Mouse (Mus musculus) skeletal muscle tissue, adult 2 months (tissue): ENCODE results near the gene Anapc16.

Experiments used
- DNase-seq: peaks from one replicate; pipeline ENCODE4 v3.0.0-alpha.2; 2012; ENCODE audit warnings: low read depth, low spot score

Anapc16 gene

DNA sequence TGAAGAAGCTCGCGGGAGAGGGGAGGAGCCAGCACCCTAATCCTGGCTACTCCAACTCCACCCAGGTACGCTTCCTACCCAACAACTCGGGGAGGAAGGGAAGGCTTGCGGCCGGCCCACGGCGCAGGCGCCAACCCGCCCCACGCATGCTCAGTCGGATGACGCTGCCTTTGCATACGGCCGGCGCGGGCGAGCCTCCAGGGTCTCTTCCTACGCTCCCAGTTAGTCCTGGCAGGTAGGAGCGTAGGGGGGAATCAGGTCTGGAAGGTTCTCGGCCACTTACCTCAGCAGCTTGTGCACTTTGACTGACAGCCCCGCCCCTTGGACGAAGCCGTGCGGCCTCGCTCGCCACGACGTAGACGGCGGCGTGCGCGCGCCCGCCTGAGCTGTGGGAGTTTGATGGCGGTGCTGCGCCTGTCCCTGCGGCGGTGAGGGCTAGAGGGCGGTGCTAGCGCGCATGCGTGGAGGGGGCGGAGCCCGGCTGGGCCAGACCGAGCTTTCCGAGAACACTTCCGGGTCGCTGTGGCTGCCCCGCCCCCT, at the start of gene Anapc16, which contains the start of gene Ascc1:
Gene Anapc16 (minus strand): TSS at position 463 of the 540 bp plus-strand sequence.
Gene Ascc1 (plus strand): TSS at position 133 of the 540 bp plus-strand sequence.
- peak; percentile 98 for DNase-seq

- DNase-seq = no peak
Measured at GRCm38 (mm10) chr10:60050581-60050980, 47.6 kb upstream of the Anapc16 start.

GRCm38 (mm10) chr10:60046696-60047095, 43.8 kb upstream of the Anapc16 start:
- no peak for DNase-seq

- no peak for DNase-seq
Measured at GRCm38 (mm10) chr10:60042350-60042922, 39.5 kb upstream of the Anapc16 start.

DNA sequence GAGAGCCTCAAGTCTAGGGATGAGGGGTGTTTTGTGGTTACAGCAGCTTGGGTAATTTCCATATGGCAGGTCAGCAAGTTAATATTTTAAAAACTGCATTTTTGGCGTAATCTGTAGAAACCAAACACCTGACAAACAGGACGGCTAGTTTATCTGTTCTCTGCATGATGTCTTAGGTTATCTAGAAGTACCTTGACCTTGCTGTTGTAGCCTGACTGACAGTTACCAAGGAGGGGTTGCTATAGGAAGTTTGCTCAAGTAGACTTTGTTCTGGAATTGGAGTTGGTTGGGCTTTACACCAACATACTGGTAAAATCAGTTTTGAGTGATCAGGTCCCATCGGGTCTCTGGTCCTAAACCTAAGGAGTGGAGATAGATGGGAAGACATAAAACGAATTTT, 32.8 kb upstream of the Anapc16 start:
- DNase-seq = no peak

DNA sequence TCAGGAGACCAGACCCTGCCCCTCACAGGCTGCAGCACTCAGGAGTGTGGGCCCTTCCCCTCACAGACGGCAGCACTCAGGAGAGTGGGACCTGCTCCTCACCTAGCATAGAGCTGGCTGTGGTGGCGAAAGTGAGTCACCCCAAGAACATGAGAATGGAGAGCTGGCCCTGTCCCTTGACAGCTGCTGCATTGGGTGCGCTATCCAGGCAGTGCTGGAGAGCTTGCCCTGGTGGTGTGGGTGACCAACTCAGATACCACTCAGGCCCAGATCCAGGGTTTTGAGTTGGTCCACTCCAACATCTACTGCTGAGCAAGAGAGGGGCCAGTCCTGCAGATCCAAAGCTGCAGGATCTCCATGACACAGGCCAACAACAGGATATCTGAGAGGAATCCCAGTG, 31.7 kb upstream of the Anapc16 start:
- DNase-seq = peak; percentile 21

DNA sequence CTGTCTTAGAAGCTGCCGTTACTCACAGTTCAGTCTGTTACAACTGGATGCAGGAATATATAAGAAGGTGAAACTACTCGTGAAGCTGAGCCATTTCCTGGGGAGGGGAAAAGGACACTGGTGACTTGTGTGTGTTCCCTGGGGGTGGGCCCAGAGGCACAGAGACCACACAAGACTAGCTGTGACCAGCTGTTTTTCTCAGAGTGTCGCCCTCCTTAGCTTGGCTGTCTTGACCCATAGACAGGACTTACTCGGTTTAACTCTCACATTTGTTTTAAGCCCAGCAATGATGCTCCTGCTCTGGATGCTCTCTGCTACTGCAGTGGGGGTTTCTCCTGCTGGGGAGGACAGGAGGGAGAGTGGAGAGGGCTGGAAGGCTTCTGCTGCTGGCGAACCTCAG, 30.1 kb upstream of the Anapc16 start:
- DNase-seq = no peak

DNA sequence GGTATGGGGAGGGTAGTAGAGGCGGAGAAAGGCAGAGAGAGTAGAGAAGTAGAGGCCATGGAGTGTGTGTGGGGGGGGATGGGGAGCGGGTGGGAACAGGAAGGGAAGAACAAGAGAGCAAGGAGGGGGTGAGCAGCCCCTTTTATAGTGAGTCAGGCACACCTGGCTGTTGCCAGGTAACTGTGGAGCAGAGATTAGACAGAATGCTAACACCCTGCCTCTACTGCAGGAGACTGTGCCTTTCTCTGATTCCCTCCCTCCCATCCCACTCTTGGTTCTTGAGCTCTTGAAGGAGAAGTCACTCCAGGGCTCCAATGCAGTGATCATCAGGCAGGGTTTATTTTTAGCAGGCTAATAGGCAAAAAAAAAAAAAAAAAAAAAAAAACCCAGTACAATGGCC, 29.7 kb upstream of the Anapc16 start:
- DNase-seq = no peak

GRCm38 (mm10) chr10:60031985-60032384, 29.1 kb upstream of the Anapc16 start:
- DNase-seq = no peak

DNA sequence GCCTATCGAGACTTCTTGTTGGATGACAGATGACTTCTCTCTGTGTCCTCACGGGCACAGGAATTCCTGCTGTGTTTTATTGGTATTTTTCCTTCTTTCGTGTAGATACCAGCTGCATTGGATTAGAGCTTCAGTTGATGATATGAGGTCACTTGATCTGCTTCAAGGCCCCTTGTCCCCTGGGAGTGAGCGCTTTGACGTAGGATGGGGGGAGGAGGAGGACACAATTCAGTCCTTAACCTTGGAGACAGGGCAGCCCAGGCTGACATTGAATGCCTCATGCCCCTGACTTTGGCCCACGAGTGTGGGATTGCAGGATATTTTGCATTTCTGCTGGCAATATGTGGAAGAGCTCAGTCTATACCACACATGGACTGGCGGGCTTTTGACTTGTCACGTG, 28.6 kb upstream of the Anapc16 start:
- peak; percentile 7 for DNase-seq

- DNase-seq = no peak
Measured at GRCm38 (mm10) chr10:60029387-60029786, 26.5 kb upstream of the Anapc16 start.

DNA sequence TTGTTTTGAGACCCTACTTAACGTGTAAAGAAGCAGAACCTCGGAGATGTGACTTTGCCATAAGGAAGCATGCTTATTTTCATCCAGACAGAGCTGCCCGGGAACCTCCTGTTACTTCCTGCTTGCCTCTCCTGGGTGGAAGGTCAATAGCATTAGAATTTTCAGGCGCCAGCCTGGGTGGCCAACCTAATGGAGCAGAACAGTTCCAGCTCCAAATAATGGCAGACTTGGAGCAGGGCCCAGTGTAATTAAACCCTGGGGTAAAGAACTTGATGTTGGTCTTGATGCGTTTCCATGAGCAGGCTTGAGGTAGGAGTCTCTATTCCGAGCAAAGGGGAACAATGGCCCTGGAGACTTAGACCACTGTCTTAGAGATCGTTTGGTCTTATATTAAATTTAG, 26.0 kb upstream of the Anapc16 start:
- no peak for DNase-seq

- DNase-seq = no peak
Measured at GRCm38 (mm10) chr10:60028181-60028580, 25.2 kb upstream of the Anapc16 start.

GRCm38 (mm10) chr10:60027619-60028084, 24.7 kb upstream of the Anapc16 start:
- no peak for DNase-seq

- no peak for DNase-seq
Measured at GRCm38 (mm10) chr10:60026759-60027395, 23.9 kb upstream of the Anapc16 start.

DNA sequence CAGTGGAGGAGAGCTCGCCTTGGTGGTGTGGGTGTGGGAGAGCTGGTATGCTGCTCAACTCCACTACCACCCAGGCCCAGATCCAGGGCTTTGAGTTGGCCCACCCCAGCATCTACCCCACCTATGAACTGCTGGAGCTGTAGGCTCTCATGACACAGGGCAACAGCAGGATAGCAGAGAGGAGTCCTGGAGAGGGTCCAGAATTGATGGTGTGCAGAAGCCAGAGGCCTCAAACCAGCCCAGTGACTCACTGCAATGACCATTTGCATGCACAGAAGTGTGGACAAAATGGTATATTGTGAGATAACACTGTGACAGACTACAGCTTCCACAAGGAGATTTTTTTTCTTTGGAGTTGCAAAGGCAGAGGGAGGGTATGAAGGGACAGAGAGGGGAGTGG, 20.8 kb upstream of the Anapc16 start:
- no peak for DNase-seq

- no peak for DNase-seq
Measured at GRCm38 (mm10) chr10:60019299-60019698, 16.4 kb upstream of the Anapc16 start.

- no peak for DNase-seq
Measured at GRCm38 (mm10) chr10:60016223-60016622, 13.3 kb upstream of the Anapc16 start.

GRCm38 (mm10) chr10:60009115-60009514, 6.2 kb upstream of the Anapc16 start:
- no peak for DNase-seq

DNA sequence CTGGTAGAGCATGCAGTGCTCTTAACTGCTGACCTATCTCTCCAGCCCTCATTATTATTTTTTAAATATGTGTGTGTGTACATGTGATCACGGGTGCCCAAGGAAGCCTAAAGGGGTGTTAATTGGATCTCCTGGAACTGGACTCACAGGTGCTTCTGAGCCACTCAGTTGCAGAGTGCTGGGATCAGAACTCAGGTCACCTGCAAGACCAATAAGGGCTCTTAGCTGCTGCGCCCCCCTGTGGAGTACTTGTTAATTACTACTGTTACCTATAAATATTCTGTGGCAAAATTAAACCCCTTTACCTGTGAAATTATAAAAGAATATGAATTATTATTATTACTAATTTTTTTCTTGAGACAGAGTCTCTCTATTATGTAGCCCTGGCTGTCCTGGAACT, 2.3 kb upstream of the Anapc16 start:
- no peak for DNase-seq

DNA sequence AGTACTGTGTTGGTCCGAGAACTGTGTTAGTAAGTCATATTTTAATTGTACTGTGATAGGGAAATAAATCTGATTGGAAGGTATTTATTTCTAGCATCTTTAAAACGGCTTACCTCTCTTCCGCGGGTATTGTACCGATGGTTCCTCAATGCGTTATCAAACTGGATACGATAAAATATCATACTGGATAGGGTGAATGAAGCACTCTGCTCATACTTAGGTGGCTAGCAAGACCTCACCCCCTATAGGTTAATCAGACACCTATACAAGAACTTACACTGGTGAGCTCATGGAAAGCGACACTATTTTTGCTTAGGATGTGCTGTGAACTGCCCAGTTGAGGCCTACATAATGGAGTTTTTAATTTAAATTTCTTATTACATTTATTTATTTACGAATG, 912 bp upstream of the Anapc16 start:
- no peak for DNase-seq

DNA sequence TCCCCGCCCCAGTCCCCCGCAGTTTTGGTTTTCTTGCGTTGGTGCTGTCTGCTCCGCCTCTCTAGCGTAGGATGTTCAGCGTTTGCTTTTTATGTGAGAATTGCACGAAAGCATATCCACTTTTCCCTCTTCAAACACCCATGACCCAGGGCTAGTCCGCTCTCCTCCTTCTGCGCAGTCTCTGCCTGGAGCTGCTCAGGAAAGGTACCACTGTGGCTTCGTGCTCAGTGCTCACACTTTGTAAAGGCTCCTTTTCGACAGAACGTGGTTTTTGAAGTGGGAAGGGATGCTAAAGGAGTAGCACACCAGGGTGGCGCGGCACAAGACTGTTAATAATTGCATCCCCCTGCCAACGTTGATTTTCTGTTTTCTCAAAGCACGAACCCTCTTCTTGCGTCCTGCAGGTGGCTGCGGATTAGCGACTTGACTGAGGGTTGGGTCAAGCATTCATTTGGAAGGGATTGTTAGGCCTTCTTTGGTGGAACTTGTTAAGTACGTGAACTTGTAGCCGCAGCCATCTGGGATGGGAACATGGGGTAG, 348 bp upstream of the Anapc16 start:
- no peak for DNase-seq

DNA sequence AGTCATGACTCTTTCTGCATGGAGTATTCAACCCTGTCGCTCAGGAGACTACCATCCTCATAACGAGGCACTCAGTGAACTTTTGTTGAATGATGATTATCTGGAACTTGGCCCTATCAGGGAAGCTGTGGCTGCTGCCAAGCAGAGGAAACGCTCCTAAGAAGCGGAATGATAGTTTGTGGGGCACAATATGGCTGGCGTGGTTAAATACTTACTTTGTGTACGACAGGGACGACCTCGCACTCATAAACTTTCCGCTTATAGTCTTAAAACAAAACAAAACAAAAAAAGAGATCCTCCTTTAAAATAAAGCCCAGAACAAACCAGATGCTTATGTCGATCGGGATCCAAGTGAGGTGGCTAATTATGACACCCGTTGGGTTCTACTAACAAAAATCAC, 732 bp downstream of the Anapc16 start:
- no peak for DNase-seq
